7 mouse cellular contexts compared by ENCODE assay signal in the genomic region with DNA sequence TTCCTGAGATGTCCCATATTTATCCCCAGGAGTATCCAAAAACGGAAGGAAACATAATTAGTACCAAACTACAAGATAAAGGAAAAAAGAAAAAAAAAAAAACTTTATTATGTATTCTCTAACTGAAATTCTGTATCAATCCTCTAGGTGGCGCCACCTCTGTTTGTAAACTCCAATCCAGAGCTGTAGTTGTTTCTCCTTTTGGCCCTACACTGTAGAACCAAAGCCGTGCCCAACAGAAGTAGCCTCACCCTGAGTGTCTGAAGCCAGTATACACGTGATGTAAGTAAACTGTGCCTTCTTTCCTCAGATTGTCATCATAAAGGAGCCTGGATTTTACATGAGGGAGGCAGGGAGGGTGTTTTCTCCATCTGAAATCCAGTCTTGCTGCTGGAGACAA.
A peak's percentile ranks its signal among the peaks of the same experiment; 100 is the strongest.
DNase-seq lines count a peak whose midpoint lies in the region; ATAC-seq and TF ChIP-seq lines count a peak whose summit lies in the region.

No protein-coding gene starts in this region.

- H3K4me3 ChIP-seq in layer of hippocampus, adult 2 months = no peak overlapping the region
- H3K4me3 ChIP-seq in heart, embryonic 11.5 days (ENCODE audit: low read depth, low read length) = no peak overlapping the region

- H3K9ac ChIP-seq in heart, embryonic 11.5 days (ENCODE audit: low read depth, low read length) = no peak overlapping the region

- H3K4me2 ChIP-seq in heart, embryonic 11.5 days = no peak overlapping the region

- DNase-seq in layer of hippocampus, adult 2 months (ENCODE audit: low spot score in 2 of 2) = peak in 1 of 2 experiments; percentile 25
- DNase-seq in layer of hippocampus, adult 8-10 months (ENCODE audit: low spot score in 2 of 2) = no peak
- DNase-seq in Muller cell, postnatal 12 days (ENCODE audit: inconsistent ontology term) = peak; percentile 9
- peak; percentile 10 to 57 for DNase-seq in cerebellum, postnatal 25 days
- peak; percentile 6 to 27 for DNase-seq in kidney, postnatal 4 days
- DNase-seq in thymus, postnatal 14 days = no peak

- no peak overlapping the region for H3K27ac ChIP-seq in layer of hippocampus, adult 2 months
- H3K27ac ChIP-seq in heart, embryonic 11.5 days (ENCODE audit: low read depth, low read length) = no peak overlapping the region

- WGBS in heart, embryonic 11.5 days (ENCODE audit: insufficient replicate concordance) = 23% methylated on average over 4 of the region's 4 CpGs

- H3K9me3 ChIP-seq in heart, embryonic 11.5 days (replicated peaks; ENCODE audit: control insufficient read depth, low read length) = no peaks in the 10 kb centered on the region

- no peaks in the 10 kb centered on the region for H3K27me3 ChIP-seq in heart, embryonic 11.5 days (ENCODE audit: control insufficient read depth, insufficient read depth, low read length)

- H3K4me1 ChIP-seq in heart, embryonic 11.5 days (ENCODE audit: control insufficient read depth, insufficient read depth, low read length) = no peaks in the 10 kb centered on the region

- no peak for ATAC-seq in heart, embryonic 11.5 days (replicated peaks; ENCODE audit: insufficient number of reproducible peaks, low FRiP score, low TSS enrichment)

- TF ChIP-seq CTCF in layer of hippocampus, adult 2 months (conservative IDR thresholded peaks at IDR 0.05) = peak; percentile 84

- no peaks in the 10 kb centered on the region for H3K36me3 ChIP-seq in heart, embryonic 11.5 days (ENCODE audit: control insufficient read depth, insufficient read depth, low read length)

Comparison
In these comparisons a context has a peak if more than half of its experiments do, and no peak if none do; other contexts are left out.
1. DNase-seq: peak in Muller cell, postnatal 12 days (single experiment), cerebellum, postnatal 25 days (2 of 2) and kidney, postnatal 4 days (2 of 2); none in layer of hippocampus, adult 8-10 months (0 of 2) and thymus, postnatal 14 days (single experiment).